In the genomic region with DNA sequence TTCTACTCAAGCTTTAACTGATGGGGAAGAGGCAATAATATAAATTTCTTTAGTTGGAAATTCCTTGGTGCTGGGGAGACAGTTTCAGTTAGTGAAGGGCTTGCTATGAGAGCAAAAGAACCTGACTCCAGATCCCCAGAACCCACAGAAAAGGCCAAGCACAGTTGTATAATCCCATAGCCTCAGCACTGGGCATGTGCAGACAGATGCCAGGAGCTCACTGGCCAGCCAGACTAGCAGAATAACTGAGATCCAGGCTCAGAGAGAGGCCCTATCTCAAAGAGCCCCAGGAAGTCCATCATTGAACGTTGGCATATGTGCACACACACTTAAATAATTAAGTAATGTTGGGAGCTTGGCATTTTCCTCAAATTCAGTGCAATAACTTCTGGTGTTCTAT, we compare ENCODE assay signal across 17 mouse cellular contexts.
DNase-seq lines count a peak whose midpoint lies in the region; ATAC-seq lines count a peak whose summit lies in the region.
"Had no signal": no experiment of that assay in that cellular context is flagged by ENCODE, and none has a peak within 500 bp of the region (broad histone marks: within the 10 kb centered on the region; RNA-seq: fewer than 3 reads in every experiment).

No protein-coding gene starts in this region.

- H3K4me1 ChIP-seq in limb, embryonic 10.5 days, result no peaks in the 10 kb centered on the region
- H3K4me1 ChIP-seq: embryonic facial prominence, embryonic 13.5 days; forebrain, embryonic 12.5 days; hindbrain, embryonic 15.5 days had no signal

- ATAC-seq in common myeloid progenitor, adult 5-6 weeks (replicated peaks; ENCODE audit: low read depth, poor library complexity, severe bottlenecking), result 0 out of 2 replicates have a peak, but pooled peaks have one; percentile 5
- ATAC-seq: forebrain, embryonic 16.5 days; intestine, embryonic 16.5 days had no signal

- DNase-seq in cerebellum, postnatal 10 days, result peak; percentile 35 to 52
- no peak for DNase-seq in cerebellum, adult 8-10 months
- DNase-seq in adipocyte (ENCODE audit: low spot score), result peak; percentile 43
- peak; percentile 44 for DNase-seq in brain, adult 2 months (ENCODE audit: low read depth, low spot score)
- DNase-seq in limb, embryonic 10.5 days (ENCODE audit: low spot score), result no peak
- DNase-seq: adrenal gland, postnatal 14 days; gastrocnemius, postnatal 25 days; heart, adult 11 months; heart, postnatal 36 days; kidney, adult 2 months had no signal

- 76% methylated on average over 1 of the region's 1 CpGs for WGBS in limb, embryonic 10.5 days

- no peak overlapping the region for H3K27ac ChIP-seq in limb, embryonic 10.5 days
- H3K27ac ChIP-seq: embryonic facial prominence, embryonic 13.5 days; forebrain, embryonic 12.5 days; heart, embryonic 15.5 days; hindbrain, embryonic 15.5 days had no signal

- no peaks in the 10 kb centered on the region for H3K27me3 ChIP-seq in limb, embryonic 10.5 days (ENCODE audit: low read depth, poor library complexity, severe bottlenecking)
- H3K27me3 ChIP-seq: embryonic facial prominence, embryonic 13.5 days; forebrain, embryonic 12.5 days; heart, embryonic 15.5 days; hindbrain, embryonic 15.5 days had no signal

- H3K4me3 ChIP-seq in limb, embryonic 10.5 days, result no peak overlapping the region
- H3K4me3 ChIP-seq: embryonic facial prominence, embryonic 13.5 days; forebrain, embryonic 12.5 days; heart, embryonic 15.5 days; hindbrain, embryonic 15.5 days had no signal

- no peaks in the 10 kb centered on the region for H3K36me3 ChIP-seq in limb, embryonic 10.5 days
- H3K36me3 ChIP-seq: embryonic facial prominence, embryonic 13.5 days; forebrain, embryonic 12.5 days; heart, embryonic 15.5 days; hindbrain, embryonic 15.5 days had no signal

- H3K9me3 ChIP-seq in limb, embryonic 10.5 days (replicated peaks), result no peaks in the 10 kb centered on the region
- H3K9me3 ChIP-seq: embryonic facial prominence, embryonic 13.5 days; forebrain, embryonic 12.5 days; heart, embryonic 15.5 days; hindbrain, embryonic 15.5 days had no signal

Comparison
In these comparisons a context has a peak if more than half of its experiments do, and no peak if none do; other contexts are left out.
1. DNase-seq: peak in cerebellum, postnatal 10 days (2 of 2), adipocyte (single experiment) and brain, adult 2 months (single experiment); none in cerebellum, adult 8-10 months (single experiment) and limb, embryonic 10.5 days (single experiment).